Mouse (Mus musculus) C2C12 (cell line): ENCODE measurements at regions not wholly inside any gene's neighbourhood (a gene's known extent, or its start where the extent isn't known, plus 50 kb on each side); places are given as distances from the start of the nearest gene placed in this dataset.

ENCODE experiments used
- H3K27me3 ChIP-seq: one replicate; pipeline ENCODE4 v1.6.1; 2011; ENCODE audit not compliant: control insufficient read depth, insufficient read depth, insufficient read length
- H3K36me3 ChIP-seq: one replicate; pipeline ENCODE4 v1.6.1; 2011; ENCODE audit not compliant: control insufficient read depth, insufficient read depth
- H3K4me3 ChIP-seq: one replicate; pipeline ENCODE4 v1.5.1; 2011; ENCODE audit warnings: mild to moderate bottlenecking, control low read depth; ENCODE audit not compliant: poor library complexity, insufficient read depth, severe bottlenecking
- H3K79me2 ChIP-seq: one replicate; pipeline ENCODE4 v1.6.1; 2011; ENCODE audit not compliant: control insufficient read depth, insufficient read depth
- H3K79me3 ChIP-seq: one replicate; pipeline ENCODE4 v1.6.1; 2011; ENCODE audit warnings: low read depth, control low read depth
- H3ac ChIP-seq: one replicate; pipeline ENCODE3; 2011; ENCODE audit warnings: low read depth; ENCODE audit not compliant: control insufficient read depth, insufficient read length
- CEBPB ChIP-seq: IDR thresholded peaks from one replicate; pipeline ENCODE4 v1.6.1; 2011; ENCODE audit warnings: low read depth, mild to moderate bottlenecking, control low read depth, moderate library complexity
- CTCF ChIP-seq: IDR thresholded peaks from one replicate; pipeline ENCODE4 v1.5.1; 2011; ENCODE audit not compliant: control insufficient read depth, insufficient read depth, insufficient read length
- FOSL1 ChIP-seq: IDR thresholded peaks from one replicate; pipeline ENCODE4 v1.8.0; 2011; ENCODE audit warnings: mild to moderate bottlenecking, low read length; ENCODE audit not compliant: poor library complexity, insufficient read depth, severe bottlenecking
- MAX ChIP-seq: IDR thresholded peaks from one replicate; pipeline ENCODE4 v1.6.1; 2011; ENCODE audit warnings: mild to moderate bottlenecking, control low read depth
- MYOD1 ChIP-seq: IDR thresholded peaks from one replicate; pipeline ENCODE4 v1.6.1; 2011; ENCODE audit warnings: low read depth; ENCODE audit not compliant: control insufficient read depth, insufficient read length
- MYOG ChIP-seq: IDR thresholded peaks from one replicate; pipeline ENCODE4 v1.6.1; 2011; ENCODE audit not compliant: control insufficient read depth, insufficient read length; ENCODE audit errors: extremely low read depth
- USF1 ChIP-seq: IDR thresholded peaks from one replicate; pipeline ENCODE4 v1.6.1; 2011; ENCODE audit warnings: low read depth, mild to moderate bottlenecking, control low read depth, moderate library complexity

DNA sequence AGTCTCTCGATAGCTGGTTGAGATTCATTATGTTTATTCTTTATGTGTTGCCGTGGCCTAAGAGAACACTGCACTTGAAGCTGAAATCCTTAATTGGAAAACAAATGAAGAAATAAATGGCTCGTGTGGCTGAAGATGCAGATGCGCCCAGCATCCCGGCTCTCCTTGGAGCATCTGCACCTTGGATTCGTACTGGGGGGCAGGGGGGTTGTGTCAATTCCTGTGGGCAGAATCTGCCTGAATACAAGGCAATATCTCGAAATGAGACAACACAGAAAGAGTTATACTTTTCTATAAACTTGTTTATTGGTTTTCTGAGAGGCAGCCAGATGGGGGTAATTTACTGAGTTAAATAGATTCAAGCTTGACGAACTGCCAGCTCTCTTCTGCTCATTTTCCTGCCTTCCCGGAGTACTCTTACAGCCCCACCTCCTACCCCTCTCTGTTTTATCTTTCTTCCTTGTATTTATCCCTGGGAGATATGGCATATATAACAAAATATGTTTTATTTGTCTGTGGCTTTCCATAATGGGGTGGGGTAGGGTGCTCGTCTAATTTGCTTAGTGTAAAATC lies 229.1 kb downstream of the Pmp22 start:
- Histone ChIP-seq H3K27me3 (peaks cover 4% of the 10 kb centered on the region), H3K79me3 (no peaks in the 10 kb centered on the region), H3K4me3 (no peak overlapping the region), H3K79me2 (no peaks in the 10 kb centered on the region), H3K36me3 (no peaks in the 10 kb centered on the region), H3ac (no peak overlapping the region)
- TF ChIP-seq MYOD1: no peak
- TF ChIP-seq MAX: no peak
- no peak for TF ChIP-seq MYOG
- no peak for TF ChIP-seq CEBPB
- TF ChIP-seq USF1: no peak
- TF ChIP-seq CTCF: no peak
- no peak for TF ChIP-seq FOSL1

DNA sequence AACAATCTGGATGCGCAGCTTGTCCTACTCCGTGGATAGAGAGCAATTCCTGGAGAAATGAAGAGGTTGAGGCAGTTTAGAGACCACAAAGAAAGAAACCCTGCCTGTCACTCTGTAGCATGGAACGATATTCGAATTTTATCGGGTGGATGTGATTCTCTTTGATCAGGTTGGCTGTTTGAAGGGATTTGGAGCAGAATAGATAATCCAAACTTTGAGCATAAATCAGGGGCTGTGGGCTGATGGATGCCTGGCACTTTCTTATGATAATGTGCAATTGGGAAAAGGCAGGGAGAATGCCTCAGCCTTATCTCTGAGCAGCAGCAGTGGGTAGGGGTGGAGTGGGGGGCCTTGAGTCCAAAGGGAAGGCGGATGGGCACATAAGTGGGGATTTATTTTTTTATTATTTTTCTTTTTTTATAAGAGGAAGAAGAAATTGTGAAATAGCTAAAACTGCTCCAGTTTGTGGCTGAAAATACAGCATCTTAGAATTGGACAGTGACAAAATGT lies 239.0 kb downstream of the Pmp22 start:
- H3K79me3 ChIP-seq: no peaks in the 10 kb centered on the region
- TF ChIP-seq MYOG (no peak), USF1 (no peak), MAX (no peak), FOSL1 (no peak), CTCF (no peak), CEBPB (no peak), MYOD1 (no peak)
- no peak overlapping the region for H3K4me3 ChIP-seq

DNA sequence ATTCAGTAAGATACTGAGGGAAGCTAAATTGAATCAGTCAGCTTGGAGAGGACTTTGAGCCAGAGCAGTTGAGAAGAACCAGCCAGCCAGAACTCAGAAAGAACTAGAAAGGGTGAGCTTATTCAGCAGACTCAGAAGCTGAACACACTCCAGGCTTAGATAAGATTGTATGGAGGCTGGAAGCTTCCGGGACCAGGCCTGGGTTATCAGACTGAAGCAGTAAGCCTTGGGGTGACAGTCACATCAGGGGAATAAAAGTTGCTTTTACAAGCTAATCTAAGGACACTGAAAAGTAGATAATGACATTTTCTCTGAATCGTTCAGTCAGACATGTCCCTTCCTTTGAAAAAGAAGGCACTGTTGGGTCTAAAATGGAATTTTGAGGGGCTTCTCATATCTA lies 240.7 kb downstream of the Pmp22 start:
- no peak overlapping the region for H3K4me3 ChIP-seq
- H3K79me2 ChIP-seq: no peaks in the 10 kb centered on the region
- H3K36me3 ChIP-seq: no peaks in the 10 kb centered on the region
- H3K79me3 ChIP-seq: no peaks in the 10 kb centered on the region
- no peak overlapping the region for H3ac ChIP-seq
- peaks cover 13% of the 10 kb centered on the region for H3K27me3 ChIP-seq
- TF ChIP-seq MYOD1: no peak
- TF ChIP-seq CTCF: no peak
- TF ChIP-seq USF1: no peak
- TF ChIP-seq MYOG: no peak
- TF ChIP-seq CEBPB: no peak
- no peak for TF ChIP-seq MAX
- no peak for TF ChIP-seq FOSL1

More for the DNA sequence above, 239.0 kb downstream of the Pmp22 start:
- peaks cover 13% of the 10 kb centered on the region for H3K27me3 ChIP-seq
- H3K79me2 ChIP-seq: no peaks in the 10 kb centered on the region
- H3ac ChIP-seq: no peak overlapping the region
- H3K36me3 ChIP-seq: no peaks in the 10 kb centered on the region

DNA sequence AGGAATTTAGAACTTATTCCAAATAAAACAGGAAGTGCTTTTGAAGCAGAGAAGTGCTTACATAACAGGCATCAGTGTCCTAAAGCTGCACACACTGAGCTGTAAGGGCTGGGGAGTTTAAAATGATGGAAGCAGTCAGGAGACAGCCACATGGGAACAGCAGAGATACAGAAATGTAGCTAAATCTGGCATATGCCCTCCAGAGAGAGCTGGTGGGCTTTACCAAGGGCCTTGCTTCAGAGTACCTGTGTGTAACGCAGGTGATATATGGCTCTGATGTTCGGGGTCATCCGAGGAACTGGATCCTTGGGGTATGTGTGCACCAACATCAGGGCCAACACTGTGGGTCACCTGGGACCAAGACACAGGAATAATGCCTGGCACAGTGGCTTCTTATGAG lies 247.5 kb downstream of the Pmp22 start:
- H3K4me3 ChIP-seq: no peak overlapping the region
- H3K79me3 ChIP-seq: no peaks in the 10 kb centered on the region
- H3ac ChIP-seq: no peak overlapping the region
- H3K79me2 ChIP-seq: no peaks in the 10 kb centered on the region
- H3K27me3 ChIP-seq: peaks cover 4% of the 10 kb centered on the region
- TF ChIP-seq USF1: no peak
- TF ChIP-seq CEBPB: no peak
- no peak for TF ChIP-seq MYOD1
- no peak for TF ChIP-seq MYOG
- no peak for TF ChIP-seq FOSL1
- no peak for TF ChIP-seq MAX
- TF ChIP-seq CTCF: no peak
- H3K36me3 ChIP-seq: no peaks in the 10 kb centered on the region

DNA sequence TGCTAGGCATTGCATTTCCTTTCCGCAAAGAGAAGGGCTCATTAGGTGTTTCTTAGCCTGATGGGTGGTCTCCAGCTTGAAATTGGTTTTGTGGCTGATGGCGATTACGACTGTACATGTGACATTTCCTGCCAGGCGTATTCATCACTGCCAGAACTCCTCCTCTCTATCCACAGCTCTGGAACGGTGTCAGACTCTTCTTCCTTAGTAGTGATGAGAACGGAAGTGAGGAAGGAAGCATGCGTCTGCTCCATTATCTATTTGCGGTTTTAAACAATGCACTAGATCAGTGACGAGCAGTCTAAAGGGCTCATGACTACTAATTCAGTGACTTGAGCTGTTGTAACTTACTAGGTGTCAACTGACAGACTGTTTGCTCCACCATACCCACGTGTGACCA lies 248.2 kb downstream of the Pmp22 start:
- TF ChIP-seq USF1 (no peak), MAX (no peak), CEBPB (no peak), CTCF (no peak), FOSL1 (no peak), MYOG (no peak), MYOD1 (no peak)
- Histone ChIP-seq H3K27me3 (peaks cover 4% of the 10 kb centered on the region), H3K4me3 (no peak overlapping the region), H3K79me3 (no peaks in the 10 kb centered on the region), H3K79me2 (no peaks in the 10 kb centered on the region), H3ac (no peak overlapping the region), H3K36me3 (no peaks in the 10 kb centered on the region)

DNA sequence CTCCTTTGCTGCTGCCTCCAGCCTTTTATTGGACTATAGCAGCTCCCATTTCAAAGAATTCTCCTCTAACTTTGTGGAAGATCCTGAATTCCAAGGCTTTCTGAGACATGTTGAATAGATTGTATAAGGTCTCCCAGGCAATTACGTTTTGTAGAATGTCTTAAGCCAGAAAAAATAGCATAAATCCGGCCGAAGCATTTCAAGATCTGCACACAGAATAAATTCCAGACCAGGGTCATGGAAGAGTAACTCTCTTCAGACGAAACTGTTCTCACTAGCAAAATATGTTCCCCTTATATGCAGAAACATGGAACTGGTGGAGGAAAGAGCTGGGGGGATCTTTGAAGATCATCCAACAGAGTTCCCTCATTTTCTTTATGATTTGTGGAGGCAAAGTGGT lies 259.5 kb downstream of the Pmp22 start:
- peaks cover 3% of the 10 kb centered on the region for H3K27me3 ChIP-seq
- no peak overlapping the region for H3ac ChIP-seq
- no peaks in the 10 kb centered on the region for H3K79me3 ChIP-seq
- TF ChIP-seq MYOD1 (no peak), CTCF (no peak), USF1 (no peak), FOSL1 (no peak), MAX (no peak), CEBPB (no peak), MYOG (no peak)
- no peak overlapping the region for H3K4me3 ChIP-seq
- no peaks in the 10 kb centered on the region for H3K36me3 ChIP-seq
- H3K79me2 ChIP-seq: no peaks in the 10 kb centered on the region
